Mouse (Mus musculus): Measurements from ENCODE around the gene Slc25a48.
A peak's percentile ranks its signal among the peaks of the same experiment; 100 is the strongest.

DNA sequence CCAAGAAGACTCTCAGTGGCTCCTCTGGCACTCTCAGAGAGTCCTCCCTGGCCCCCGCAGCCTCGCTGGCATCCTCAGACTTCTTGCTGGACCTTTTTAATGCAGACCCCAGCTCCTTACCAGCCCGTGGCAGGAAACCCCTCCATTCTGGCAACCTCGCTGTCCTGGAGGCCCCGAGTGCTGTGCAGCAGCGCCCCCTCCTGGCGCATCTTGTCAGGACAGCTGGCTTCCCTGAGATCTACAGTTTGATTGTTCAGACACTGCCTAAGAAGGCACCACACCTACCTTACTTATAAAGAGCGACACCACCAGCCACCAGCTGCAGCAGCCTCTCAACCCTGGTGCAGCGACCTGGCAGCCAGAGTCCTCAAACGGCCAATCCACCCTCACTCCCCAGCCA is 4.7 kb upstream of the Slc25a48 start:
- peak; percentile 72; the same call in 1 of the 2 replicates for TF ChIP-seq CTCF (IDR thresholded peaks at IDR 0.05; ENCODE audit: insufficient read depth, low read depth, low read length)
- TF ChIP-seq POLR2A (IDR thresholded peaks at IDR 0.05; ENCODE audit: insufficient read depth, low read depth, low read length) = no peak
